Mouse (Mus musculus) thymus, adult 2 months (tissue): ENCODE measurements around the gene Unc119b.

Experiments
- CTCF ChIP-seq: fragments of 200-500 bp; IDR thresholded peaks from 2 replicates; pipeline ENCODE4 v1.5.1; 2012; ENCODE audit warnings: mild to moderate bottlenecking, control low read depth, low read length, moderate library complexity, borderline replicate concordance; ENCODE audit not compliant: control insufficient read depth, poor library complexity, insufficient read depth; ENCODE audit errors: extremely low read depth
- POLR2A ChIP-seq: fragments of 200-500 bp; IDR thresholded peaks from 2 replicates; pipeline ENCODE4 v1.6.1; 2012; ENCODE audit warnings: mild to moderate bottlenecking, low read length, control low read depth, moderate library complexity; ENCODE audit not compliant: control insufficient read depth, poor library complexity, insufficient read depth; ENCODE audit errors: extremely low read depth

DNA sequence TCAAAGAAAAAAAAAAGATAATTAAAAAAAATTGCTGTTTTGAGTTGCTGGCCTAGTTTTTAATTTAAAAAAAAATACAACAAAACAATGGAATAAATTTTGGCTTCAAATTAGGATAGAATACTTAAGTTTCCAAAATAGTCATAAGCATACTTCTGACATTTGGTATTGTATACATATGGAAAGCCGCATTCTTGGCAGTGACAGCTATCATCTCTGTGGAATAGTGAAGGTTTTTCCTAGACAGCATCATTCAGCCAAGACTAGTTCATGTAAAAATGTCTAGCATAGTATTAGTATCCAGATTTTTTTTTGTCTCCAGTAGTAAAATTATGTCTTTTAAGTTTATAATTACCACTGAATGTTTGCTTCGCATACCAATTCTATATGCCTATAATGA, 49.1 kb downstream of the Unc119b start:
- TF ChIP-seq CTCF, result no peak
- no peak for TF ChIP-seq POLR2A
